Mouse (Mus musculus): ENCODE results near the gene Hoxa11. TPM values are rescaled to one million over a fixed set of nuclear protein-coding genes. Genes with fewer than 3 reads are reported as not detected.

Gene Hoxa11
- polyA plus RNA-seq, 1 experiment from 2014 or later = not detected

GRCm38 (mm10) chr6:52226569-52227257 lies 18.9 kb downstream of the Hoxa11 start:
- no peak overlapping the region for H3K27ac ChIP-seq (ENCODE audit: low read length)
- TF ChIP-seq CTCF (IDR thresholded peaks at IDR 0.05) = no peak
- no peak for TF ChIP-seq EP300 (IDR thresholded peaks at IDR 0.05)
- no peaks in the 10 kb centered on the region for H3K4me1 ChIP-seq (ENCODE audit: insufficient read depth, low read depth, low read length)
- H3K4me3 ChIP-seq (ENCODE audit: low read depth, low read length) = no peak overlapping the region; the same call in 1 of the 2 replicates
- no peak overlapping the region for H3K4me2 ChIP-seq (replicated peaks; ENCODE audit: low read depth, low read length)
- WGBS = 4% methylated on average over 26 of the region's 26 CpGs
- no peaks in the 10 kb centered on the region for H3K36me3 ChIP-seq (ENCODE audit: insufficient read depth, low read length)
- DNase-seq (ENCODE audit: low spot score) (no peak), ATAC-seq (no peak)
- peaks cover 83% of the 10 kb centered on the region for H3K27me3 ChIP-seq (replicated peaks; ENCODE audit: insufficient read depth, low read length)
- H3K9ac ChIP-seq (replicated peaks; ENCODE audit: low read depth) = no peak overlapping the region
- H3K9me3 ChIP-seq (ENCODE audit: low read length) = no peaks in the 10 kb centered on the region

DNA sequence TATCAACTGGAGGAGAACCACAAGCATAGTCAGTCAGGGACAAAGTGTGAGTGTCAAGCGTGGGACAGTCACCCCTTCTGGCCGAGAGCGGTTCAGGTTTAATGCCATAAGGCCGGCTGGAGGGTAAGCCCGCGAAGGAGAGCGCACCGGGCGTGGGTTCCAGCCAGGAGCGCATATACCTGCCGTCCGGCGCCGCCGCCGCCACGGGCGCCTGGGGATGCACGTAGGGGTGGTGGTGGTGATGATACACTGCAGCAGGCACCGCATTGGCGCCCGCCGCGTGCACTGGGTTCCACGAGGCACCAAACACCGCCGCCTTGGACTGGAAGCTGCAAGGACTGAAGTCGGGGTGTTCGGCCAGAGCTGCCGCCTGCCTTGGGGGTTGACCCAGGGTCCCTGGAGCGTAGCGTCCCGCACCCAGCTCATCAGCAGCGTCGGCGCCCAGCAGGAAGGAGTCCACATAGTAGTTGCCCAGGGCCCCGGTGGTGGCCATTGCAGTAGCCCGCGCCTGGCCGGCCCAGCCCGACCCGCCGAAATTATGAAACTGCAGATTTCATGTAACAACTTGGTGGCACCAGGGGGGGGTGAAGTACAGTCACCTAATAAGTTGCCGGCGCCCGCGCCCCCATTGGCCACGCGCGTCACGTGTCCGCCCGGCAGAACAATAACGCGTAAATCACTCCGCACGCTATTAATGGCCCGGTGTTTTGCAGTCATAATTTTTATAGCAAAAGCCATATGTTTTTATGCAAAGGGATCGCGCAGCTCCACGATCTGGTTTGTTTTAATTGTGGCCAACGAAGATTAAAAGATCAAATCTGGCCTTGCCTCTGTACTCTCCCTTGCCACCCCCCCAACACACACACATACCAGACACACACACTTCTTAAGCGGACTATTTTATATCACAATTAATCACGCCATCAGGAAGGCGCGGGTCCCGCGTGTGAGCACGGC lies 19.7 kb downstream of the Hoxa11 start:
- Histone ChIP-seq H3K4me2 (replicated peaks; ENCODE audit: low read depth, low read length) (0 out of 2 replicates have a peak overlapping the region, but pooled peaks have one; percentile 5), H3K36me3 (ENCODE audit: insufficient read depth, low read length) (no peaks in the 10 kb centered on the region), H3K27me3 (replicated peaks; ENCODE audit: insufficient read depth, low read length) (peaks cover 84% of the 10 kb centered on the region), H3K27ac (ENCODE audit: low read length) (no peak overlapping the region), H3K4me1 (ENCODE audit: insufficient read depth, low read depth, low read length) (no peaks in the 10 kb centered on the region), H3K9me3 (ENCODE audit: low read length) (no peaks in the 10 kb centered on the region), H3K4me3 (ENCODE audit: low read depth, low read length) (no peak overlapping the region; the same call in 1 of the 2 replicates), H3K9ac (replicated peaks; ENCODE audit: low read depth) (no peak overlapping the region)
- DNase-seq (ENCODE audit: low spot score) = no peak
- whole genome bisulfite sequencing = 4% methylated on average over 64 of the region's 69 CpGs
- no peak for TF ChIP-seq CTCF (IDR thresholded peaks at IDR 0.05)
- TF ChIP-seq EP300 (IDR thresholded peaks at IDR 0.05) = no peak
- ATAC-seq = no peak

GRCm38 (mm10) chr6:52224895-52225611 lies 20.6 kb downstream of the Hoxa11 start:
- H3K4me1 ChIP-seq (ENCODE audit: insufficient read depth, low read depth, low read length) = no peaks in the 10 kb centered on the region
- H3K27me3 ChIP-seq (replicated peaks; ENCODE audit: insufficient read depth, low read length) = peaks cover 84% of the 10 kb centered on the region
- no peak overlapping the region for H3K4me2 ChIP-seq (replicated peaks; ENCODE audit: low read depth, low read length)
- TF ChIP-seq CTCF (IDR thresholded peaks at IDR 0.05) = no peak
- no peak for TF ChIP-seq EP300 (IDR thresholded peaks at IDR 0.05)
- H3K36me3 ChIP-seq (ENCODE audit: insufficient read depth, low read length) = no peaks in the 10 kb centered on the region
- WGBS = 4% methylated on average over 33 of the region's 36 CpGs
- no peak overlapping the region; the same call in 1 of the 2 replicates for H3K4me3 ChIP-seq (ENCODE audit: low read depth, low read length)
- H3K27ac ChIP-seq (ENCODE audit: low read length) = no peak overlapping the region
- DNase-seq (ENCODE audit: low spot score) (no peak), ATAC-seq (no peak)
- H3K9ac ChIP-seq (replicated peaks; ENCODE audit: low read depth) = no peak overlapping the region
- no peaks in the 10 kb centered on the region for H3K9me3 ChIP-seq (ENCODE audit: low read length)

- Histone ChIP-seq H3K27me3 (replicated peaks; ENCODE audit: insufficient read depth, low read length) (peaks cover 86% of the 10 kb centered on the region), H3K9me3 (ENCODE audit: low read length) (no peaks in the 10 kb centered on the region), H3K9ac (replicated peaks; ENCODE audit: low read depth) (no peak overlapping the region), H3K36me3 (ENCODE audit: insufficient read depth, low read length) (no peaks in the 10 kb centered on the region), H3K4me2 (replicated peaks; ENCODE audit: low read depth, low read length) (no peak overlapping the region), H3K27ac (ENCODE audit: low read length) (no peak overlapping the region), H3K4me1 (ENCODE audit: insufficient read depth, low read depth, low read length) (no peaks in the 10 kb centered on the region), H3K4me3 (ENCODE audit: low read depth, low read length) (no peak overlapping the region)
- no peak for ATAC-seq
- TF ChIP-seq CTCF (IDR thresholded peaks at IDR 0.05) = no peak
- no peak for TF ChIP-seq EP300 (IDR thresholded peaks at IDR 0.05)
- DNase-seq (ENCODE audit: low spot score) = no peak
- WGBS = 19% methylated on average over 23 of the region's 24 CpGs
Measured at GRCm38 (mm10) chr6:52223939-52224760, 21.5 kb downstream of the Hoxa11 start.

GRCm38 (mm10) chr6:52222729-52223128 lies 22.9 kb downstream of the Hoxa11 start:
- 53% methylated on average over 13 of the region's 13 CpGs for WGBS
- H3K27ac ChIP-seq (ENCODE audit: low read length) = no peak overlapping the region

More at GRCm38 (mm10) chr6:52222729-52223128, 22.9 kb downstream of the Hoxa11 start:
- H3K9me3 ChIP-seq (ENCODE audit: low read length) = no peaks in the 10 kb centered on the region
- no peak for ATAC-seq
- no peak for TF ChIP-seq CTCF (IDR thresholded peaks at IDR 0.05)
- no peak for TF ChIP-seq EP300 (IDR thresholded peaks at IDR 0.05)
- DNase-seq (ENCODE audit: low spot score) = no peak
- peaks cover 91% of the 10 kb centered on the region for H3K27me3 ChIP-seq (replicated peaks; ENCODE audit: insufficient read depth, low read length)
- H3K4me1 ChIP-seq (ENCODE audit: insufficient read depth, low read depth, low read length) = peaks cover under 1% of the 10 kb centered on the region; the same call in 1 of the 2 replicates
- H3K36me3 ChIP-seq (ENCODE audit: insufficient read depth, low read length) = no peaks in the 10 kb centered on the region
- no peak overlapping the region for H3K4me3 ChIP-seq (ENCODE audit: low read depth, low read length)
- no peak overlapping the region for H3K4me2 ChIP-seq (replicated peaks; ENCODE audit: low read depth, low read length)
- H3K9ac ChIP-seq (replicated peaks; ENCODE audit: low read depth) = no peak overlapping the region
